Mouse (Mus musculus) ES-E14 (cell line): ENCODE data around the gene Rsf1. TPM values are rescaled to one million over a fixed set of nuclear protein-coding genes. Genes with fewer than 3 reads are reported as not detected.
A peak's percentile ranks its signal among the peaks of the same experiment; 100 is the strongest.

Experiments
- DNase-seq: peaks from one replicate; pipeline ENCODE4 v3.0.0-alpha.2; 2013; ENCODE audit warnings: low read depth, low spot score
- H3K27ac ChIP-seq: 2 replicates; pipeline ENCODE4 v1.5.1; 2012; ENCODE audit warnings: low read depth, mild to moderate bottlenecking, low read length, moderate library complexity, mixed read lengths; ENCODE audit not compliant: poor library complexity, insufficient read depth, severe bottlenecking
- H3K36me3 ChIP-seq: 2 replicates; pipeline ENCODE4 v1.6.1; 2012; ENCODE audit warnings: mild to moderate bottlenecking, low read length, moderate library complexity, mixed read lengths; ENCODE audit not compliant: control insufficient read depth, poor library complexity, insufficient read depth, severe bottlenecking
- H3K4me1 ChIP-seq, 2 experiments: fragments of 150-350 bp in 1 of 2; sonication (generic) in 1 of 2; 2 replicates each; pipeline ENCODE4 v1.6.1; 2012; ENCODE audit warnings: low read length in 2 of 2, mild to moderate bottlenecking in 1 of 2, mixed read lengths in 1 of 2; ENCODE audit not compliant: control insufficient read depth in 2 of 2, insufficient read depth in 2 of 2, poor library complexity in 1 of 2
- H3K4me3 ChIP-seq, 2 experiments: fragments of 150-350 bp in 1 of 2; sonication (generic) in 1 of 2; 2 replicates each; pipeline ENCODE4 v1.5.1; 2012; ENCODE audit warnings: low read length in 2 of 2, low read depth in 1 of 2, mild to moderate bottlenecking in 1 of 2, mixed read lengths in 1 of 2; ENCODE audit not compliant: insufficient read depth in 1 of 2, poor library complexity in 1 of 2, severe bottlenecking in 1 of 2
- H3K9ac ChIP-seq: 2 replicates; pipeline ENCODE4 v1.6.1; 2012; ENCODE audit warnings: low read depth, mild to moderate bottlenecking, low read length, mixed read lengths; ENCODE audit not compliant: poor library complexity, insufficient read depth, severe bottlenecking
- H3K9me3 ChIP-seq: fragments of 150-350 bp; sonication (generic); 2 replicates; pipeline ENCODE4 v1.6.1; 2012; ENCODE audit warnings: low read depth, mild to moderate bottlenecking, low read length; ENCODE audit not compliant: control insufficient read depth, insufficient read depth
- CHD2 ChIP-seq: IDR thresholded peaks from 2 replicates; pipeline ENCODE4 v1.6.1; 2014; ENCODE audit warnings: mild to moderate bottlenecking, low read depth, low read length, inconsistent platforms
- HCFC1 ChIP-seq: IDR thresholded peaks from 2 replicates; pipeline ENCODE4 v1.6.1; 2012; ENCODE audit warnings: low read length, inconsistent platforms, borderline replicate concordance; ENCODE audit not compliant: insufficient read depth
- MAFK ChIP-seq: IDR thresholded peaks from 2 replicates; pipeline ENCODE4 v1.6.1; 2014; ENCODE audit warnings: mild to moderate bottlenecking, low read depth, low read length, inconsistent platforms; ENCODE audit not compliant: insufficient read depth
- ZC3H11A ChIP-seq: IDR thresholded peaks from 2 replicates; pipeline ENCODE4 v1.6.1; 2012; ENCODE audit warnings: low read depth, mild to moderate bottlenecking, inconsistent platforms, low read length, borderline replicate concordance
- ZNF384 ChIP-seq: IDR thresholded peaks from 2 replicates; pipeline ENCODE4 v1.6.1; 2012; ENCODE audit warnings: low read depth, low read length, inconsistent platforms
- in situ Hi-C, 2 experiments: fragments of 600-800 bp; cut with MboI; formaldehyde crosslinking; loops; one replicate each; pipeline ENCODE4 v1.15.1; 2025; ENCODE audit warnings: low sequenced_read_pairs in 2 of 2, inconsistent platforms in 1 of 2; ENCODE audit not compliant: unreplicated experiment in 2 of 2
- total RNA-seq: library from RNA; depleted of rRNA; stranded (reverse); fragments of 300-350 nt; gene quantifications from 2 replicates; pipeline ENCODE4 v1.2.3, GENCODE M21; 2012; rRNA removed

The Rsf1 gene
- total RNA-seq, 1 experiment = 27.0 TPM

GRCm38 (mm10) chr7:97737638-97738456 is 158.2 kb downstream of the Rsf1 start, which contains the start of gene Aqp11:
Gene Aqp11, minus strand, starts transcription at chr7:97738289.
- DNase-seq = peak; percentile 74
- Histone ChIP-seq H3K27ac (no peak within 1 kb of the TSS), H3K4me3 (peak within 1 kb of the TSS; percentile 81 to 88), H3K4me1 (peaks cover 8 to 12% of the 10 kb centered on the region in 2 experiments; a peak in 3 of 4 replicates), H3K36me3 (no peaks in the 10 kb centered on the region), H3K9ac (peak within 1 kb of the TSS; percentile 62), H3K9me3 (no peaks in the 10 kb centered on the region)
- TF ChIP-seq HCFC1 = 0 out of 2 replicates have a peak, but pooled peaks have one; percentile 15
- TF ChIP-seq ZC3H11A = no peak
- in situ Hi-C loops = no loop called here

DNA sequence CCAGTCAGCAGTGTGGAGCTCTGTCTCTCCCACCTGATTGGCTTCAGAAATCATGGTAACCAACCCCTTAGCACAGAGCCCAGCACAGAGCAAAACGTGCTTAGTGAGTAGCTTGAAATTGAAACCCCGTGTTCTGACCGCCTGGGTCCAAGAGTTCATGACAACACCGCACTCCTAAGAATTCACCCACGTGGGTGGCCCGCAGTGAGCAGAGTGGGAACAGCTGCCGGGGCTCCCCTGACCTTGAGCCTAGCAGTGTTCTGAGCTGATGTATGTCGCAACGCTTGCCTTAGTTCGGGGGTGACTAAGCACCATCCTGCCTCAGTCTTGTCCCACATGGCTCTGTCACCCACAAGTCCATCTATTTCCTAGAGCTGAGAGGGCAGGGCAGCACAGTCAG is 161.3 kb downstream of the Rsf1 start:
- no peak overlapping the region for H3K9ac ChIP-seq
- no peak for DNase-seq
- H3K9me3 ChIP-seq = no peaks in the 10 kb centered on the region
- TF ChIP-seq ZNF384 (no peak), HCFC1 (no peak), ZC3H11A (no peak), MAFK (no peak), CHD2 (no peak)
- H3K4me3 ChIP-seq = no peak overlapping the region
- no peaks in the 10 kb centered on the region for H3K36me3 ChIP-seq
- peaks cover 11 to 12% of the 10 kb centered on the region in 2 experiments; a peak in 3 of 4 replicates for H3K4me1 ChIP-seq
- H3K27ac ChIP-seq = no peak overlapping the region
- in situ Hi-C loops = loop anchor here in 1 of 2 experiments (10.0 kb wide), 1 partner anchor 374 kb away; the partner anchor contains the start of gene Myo7a

DNA sequence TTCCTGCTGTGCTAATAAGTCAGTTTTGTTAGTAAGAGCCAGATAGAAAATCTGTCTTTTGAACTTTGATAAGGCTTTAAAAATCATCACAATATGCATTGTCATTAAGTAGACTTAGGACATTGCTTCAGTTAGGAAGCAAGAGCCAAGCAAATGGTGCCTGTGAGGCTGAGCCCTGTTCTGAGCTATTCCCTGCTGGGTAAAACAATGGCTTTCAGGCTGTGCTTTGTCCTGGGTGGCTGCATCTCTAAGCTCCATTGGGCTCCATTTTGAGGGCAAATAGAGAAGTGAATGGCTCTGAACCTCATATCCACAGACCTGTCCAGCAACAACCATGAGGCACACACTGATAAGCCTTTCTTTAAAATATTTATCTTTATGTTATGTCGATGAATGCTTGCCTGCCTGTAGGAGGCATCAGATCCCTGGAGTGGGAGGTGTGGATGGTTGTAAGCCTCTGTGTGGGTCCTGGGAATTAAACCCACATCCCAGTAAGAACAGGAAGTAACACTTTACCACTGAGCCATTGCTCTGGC is 162.1 kb downstream of the Rsf1 start:
- H3K9me3 ChIP-seq = no peaks in the 10 kb centered on the region
- no peak overlapping the region for H3K27ac ChIP-seq
- DNase-seq = no peak
- peaks cover 11% of the 10 kb centered on the region in 2 experiments; a peak in 3 of 4 replicates for H3K4me1 ChIP-seq
- H3K36me3 ChIP-seq = no peaks in the 10 kb centered on the region
- H3K9ac ChIP-seq = no peak overlapping the region
- no peak overlapping the region for H3K4me3 ChIP-seq
- TF ChIP-seq MAFK (no peak), ZC3H11A (no peak), HCFC1 (no peak), ZNF384 (no peak), CHD2 (no peak)
- in situ Hi-C loops = loop anchor here in 1 of 2 experiments (10.0 kb wide), 1 partner anchor 373 kb away; the partner anchor contains the start of gene Myo7a

Other genes starting within 250 kb of the Rsf1 start
- 5.8 and 10.3 TPM in 2 replicates for gene Usp35, start 247.9 kb upstream of the Rsf1 start, total RNA-seq
- 1.2 and 1.4 TPM in 2 replicates for gene Kctd21, start 247.6 kb upstream of the Rsf1 start, total RNA-seq
- gene Alg8, start 208.3 kb upstream of the Rsf1 start, total RNA-seq = 9.0 and 9.7 TPM in 2 replicates
- gene Ndufc2, start 179.9 kb upstream of the Rsf1 start, total RNA-seq = 233 and 286 TPM in 2 replicates
- 0.85 and 0.89 TPM in 2 replicates for gene Thrsp, start 162.2 kb upstream of the Rsf1 start, total RNA-seq
- 0.09 TPM in 1 of 2 replicates, not detected in the other for gene Kctd14, start 128.6 kb upstream of the Rsf1 start, total RNA-seq
- 63.4 and 64.2 TPM in 2 replicates for gene Ints4, start 98.9 kb upstream of the Rsf1 start, total RNA-seq
- gene Aamdc, start 392 bp upstream of the Rsf1 start, total RNA-seq = 11.1 and 15.5 TPM in 2 replicates
- gene Clns1a, start 116.7 kb downstream of the Rsf1 start, total RNA-seq = 173 and 191 TPM in 2 replicates
- 3.6 and 8.1 TPM in 2 replicates for gene Aqp11, start 158.4 kb downstream of the Rsf1 start, total RNA-seq
- gene Pak1, start 208.7 kb downstream of the Rsf1 start, total RNA-seq = 16.5 and 19.1 TPM in 2 replicates